Mouse (Mus musculus): ENCODE measurements around the gene Fam199x.

Gene Fam199x

GRCm38 (mm10) chrX:137049425-137050225 lies at the start of gene Fam199x:
Fam199x (plus strand) TSS chrX:137049594.
- DNase-seq (ENCODE audit: low read depth, low spot score) = peak; percentile 76

- DNase-seq (ENCODE audit: low read depth, low spot score) = peak; percentile 77
These were observed 34.2 kb upstream of the Fam199x start for GRCm38 (mm10) chrX:137015099-137015709.

GRCm38 (mm10) chrX:137017668-137018067 lies 31.7 kb upstream of the Fam199x start:
- DNase-seq (ENCODE audit: low read depth, low spot score) = no peak

GRCm38 (mm10) chrX:137019310-137019709 lies 30.1 kb upstream of the Fam199x start:
- peak; percentile 74 for DNase-seq (ENCODE audit: low read depth, low spot score)

- DNase-seq (ENCODE audit: low read depth, low spot score) = no peak
These were observed 18.5 kb upstream of the Fam199x start for GRCm38 (mm10) chrX:137030916-137031315.

- no peak for DNase-seq (ENCODE audit: low read depth, low spot score)
These were observed 17.7 kb upstream of the Fam199x start for GRCm38 (mm10) chrX:137031726-137032125.

- DNase-seq (ENCODE audit: low read depth, low spot score) = no peak
These were observed 15.1 kb upstream of the Fam199x start for GRCm38 (mm10) chrX:137034322-137034721.

- DNase-seq (ENCODE audit: low read depth, low spot score) = peak; percentile 2
These were observed 11.9 kb upstream of the Fam199x start for GRCm38 (mm10) chrX:137037470-137037999.

- peak; percentile 84 for DNase-seq (ENCODE audit: low read depth, low spot score)
These were observed 11.4 kb upstream of the Fam199x start, which contains the start of gene Slc25a53 for GRCm38 (mm10) chrX:137038000-137038483. Slc25a53 (minus strand) TSS chrX:137038302.

- DNase-seq (ENCODE audit: low read depth, low spot score) = no peak
These were observed 10.9 kb upstream of the Fam199x start for GRCm38 (mm10) chrX:137038502-137038901.

- no peak for DNase-seq (ENCODE audit: low read depth, low spot score)
These were observed 352 bp upstream of the Fam199x start for GRCm38 (mm10) chrX:137049060-137049424.

GRCm38 (mm10) chrX:137063202-137063601 lies 13.8 kb downstream of the Fam199x start:
- DNase-seq (ENCODE audit: low read depth, low spot score) = peak; percentile 32

GRCm38 (mm10) chrX:137104531-137104930 lies 55.1 kb downstream of the Fam199x start:
- DNase-seq (ENCODE audit: low read depth, low spot score) = no peak

GRCm38 (mm10) chrX:137106498-137106897 lies 57.1 kb downstream of the Fam199x start:
- no peak for DNase-seq (ENCODE audit: low read depth, low spot score)

- DNase-seq (ENCODE audit: low read depth, low spot score) = no peak
These were observed 68.8 kb downstream of the Fam199x start for GRCm38 (mm10) chrX:137118097-137118746.

GRCm38 (mm10) chrX:137119675-137120423 lies 70.5 kb downstream of the Fam199x start:
- no peak for DNase-seq (ENCODE audit: low read depth, low spot score)

GRCm38 (mm10) chrX:137121718-137122117 lies 72.3 kb downstream of the Fam199x start, which contains the start of gene Esx1:
Esx1 (minus strand) TSS chrX:137122083.
- no peak for DNase-seq (ENCODE audit: low read depth, low spot score)

GRCm38 (mm10) chrX:137127542-137127941 lies 78.1 kb downstream of the Fam199x start:
- no peak for DNase-seq (ENCODE audit: low read depth, low spot score)
